Mouse (Mus musculus) forebrain, postnatal 0 days (tissue): ENCODE results near the gene Ugt1a5. TPM values are rescaled to one million over a fixed set of nuclear protein-coding genes. Genes with fewer than 3 reads are reported as not detected.
A peak's percentile ranks its signal among the peaks of the same experiment; 100 is the strongest.
"Not testable (repeated sequence)": the region's sequence is repeated elsewhere in the genome, so short reads cannot be mapped to it uniquely, and the experiment has no call there.

Source experiments
- ATAC-seq: fragments of 200-750 bp; cut with Nextera tagmentation; 2 replicates; pipeline ENCODE4 v1.8.0; 2017; ENCODE audit warnings: mild to moderate bottlenecking, moderate library complexity
- DNase-seq: peaks from one replicate; pipeline ENCODE4 v3.0.0-alpha.2; 2015
- H3K27ac ChIP-seq: fragments of 300-500 bp; sonication (generic); 2 replicates; pipeline ENCODE4 v1.5.1; 2014; ENCODE audit warnings: low read depth, mild to moderate bottlenecking, antibody characterized with exemption, low read length, moderate library complexity, mixed read lengths
- H3K27me3 ChIP-seq: fragments of 300-500 bp; sonication (generic); 2 replicates; pipeline ENCODE4 v1.6.1; 2014; ENCODE audit warnings: mild to moderate bottlenecking, low read length, mixed read lengths; ENCODE audit not compliant: insufficient read depth
- H3K36me3 ChIP-seq: fragments of 300-500 bp; sonication (generic); 2 replicates; pipeline ENCODE4 v1.6.1; 2014; ENCODE audit warnings: mild to moderate bottlenecking, moderate library complexity; ENCODE audit not compliant: insufficient read depth
- H3K4me1 ChIP-seq: fragments of 300-500 bp; sonication (generic); 2 replicates; pipeline ENCODE4 v1.6.1; 2014; ENCODE audit warnings: antibody characterized with exemption; ENCODE audit not compliant: insufficient read depth
- H3K4me2 ChIP-seq: fragments of 300-500 bp; sonication (generic); 2 replicates; pipeline ENCODE4 v1.6.1; 2014; ENCODE audit warnings: low read depth, mild to moderate bottlenecking, moderate library complexity
- H3K4me3 ChIP-seq: fragments of 300-500 bp; sonication (generic); 2 replicates; pipeline ENCODE4 v1.5.1; 2014; ENCODE audit warnings: low read depth, low read length, mixed read lengths
- H3K9ac ChIP-seq: fragments of 300-500 bp; sonication (generic); 2 replicates; pipeline ENCODE4 v1.6.1; 2014; ENCODE audit warnings: mild to moderate bottlenecking
- H3K9me3 ChIP-seq: fragments of 300-500 bp; sonication (generic); 2 replicates; pipeline ENCODE4 v1.6.1; 2016; ENCODE audit warnings: low read length
- CTCF ChIP-seq: sonication (generic); IDR thresholded peaks from 2 replicates; pipeline ENCODE4 v1.5.1; 2016; ENCODE audit warnings: antibody characterized with exemption, control low read depth, low read depth
- WGBS: fragments of 180-500 bp; shearing (Covaris S2); extraction: QIAGEN DNeasy Blood & Tissue Kit; methylation state at CpG from one replicate; pipeline ENCODE4 v1.1.7; 2014; 5-methylcytosine and 5-hydroxymethylcytosine counted together
- polyA plus RNA-seq: library from polyadenylated mRNA; unstranded; fragments of >200 nt; fragmentation: Nextera tagmentation; extraction: Ambion mirVana; gene quantifications from 2 replicates; pipeline ENCODE4 v1.2.1, GENCODE M21; 2015
- total RNA-seq: library from RNA; depleted of rRNA; stranded (reverse); fragments of >200 nt; gene quantifications from 2 replicates; pipeline ENCODE4 v1.2.3, GENCODE M21; 2014

Gene Ugt1a5
- total and polyA plus RNA-seq, 2 experiments from 2014 or later, result not detected

DNA sequence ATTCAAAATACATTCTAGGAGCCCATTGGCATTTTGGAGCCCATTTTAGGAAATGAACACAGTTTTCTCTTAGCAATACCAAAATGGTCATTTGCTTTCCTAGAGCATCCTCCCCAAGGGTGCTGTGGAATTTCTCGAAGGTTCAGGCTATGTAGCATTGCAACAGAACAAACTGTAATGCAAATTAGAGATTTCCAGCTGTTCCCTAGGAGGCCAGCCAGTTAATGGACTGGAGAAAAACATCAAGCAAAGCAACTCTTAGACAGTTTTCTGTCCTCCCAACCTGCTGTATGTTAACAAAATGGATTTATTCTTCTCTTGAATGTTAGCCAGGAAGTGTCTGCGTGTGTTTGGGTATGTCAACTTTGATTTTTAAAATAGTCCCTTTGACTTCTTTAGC lies 29.2 kb upstream of the Ugt1a5 start:
- no peaks in the 10 kb centered on the region for H3K27me3 ChIP-seq
- no peaks in the 10 kb centered on the region for H3K36me3 ChIP-seq
- no peak overlapping the region for H3K4me2 ChIP-seq
- no peaks in the 10 kb centered on the region for H3K9me3 ChIP-seq
- WGBS, result 60% methylated on average over 2 of the region's 2 CpGs
- DNase-seq (no peak), ATAC-seq (no peak)
- no peaks in the 10 kb centered on the region for H3K4me1 ChIP-seq
- no peak overlapping the region for H3K27ac ChIP-seq
- no peak for TF ChIP-seq CTCF
- no peak overlapping the region for H3K4me3 ChIP-seq
- H3K9ac ChIP-seq, result no peak overlapping the region

DNA sequence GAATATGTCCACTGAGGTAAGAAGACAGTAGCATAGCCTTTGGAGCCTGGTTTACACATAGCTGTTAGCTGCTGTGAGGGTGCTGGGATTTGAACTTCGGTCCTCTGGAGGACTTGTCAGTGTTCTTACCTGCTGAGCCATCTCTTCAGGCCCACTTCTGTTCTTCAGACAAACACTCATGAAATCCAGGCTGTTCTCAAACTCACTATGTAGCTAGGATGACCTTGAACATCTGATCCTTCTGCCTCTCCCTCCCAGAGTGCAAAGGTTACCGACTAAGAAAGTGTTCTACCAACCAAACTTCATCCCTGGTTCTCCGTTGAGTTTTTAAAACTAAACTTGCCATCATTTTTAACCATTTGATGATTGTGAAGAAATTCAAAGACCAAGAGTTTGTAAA lies 28.5 kb upstream of the Ugt1a5 start:
- no peak for TF ChIP-seq CTCF
- H3K27me3 ChIP-seq, result no peaks in the 10 kb centered on the region
- ATAC-seq (no peak), DNase-seq (no peak)
- H3K36me3 ChIP-seq, result no peaks in the 10 kb centered on the region
- no peaks in the 10 kb centered on the region for H3K4me1 ChIP-seq
- no peaks in the 10 kb centered on the region for H3K9me3 ChIP-seq
- no peak overlapping the region for H3K9ac ChIP-seq
- no peak overlapping the region for H3K4me3 ChIP-seq
- no peak overlapping the region for H3K27ac ChIP-seq
- no peak overlapping the region for H3K4me2 ChIP-seq
- 94% methylated on average over 3 of the region's 3 CpGs for WGBS

DNA sequence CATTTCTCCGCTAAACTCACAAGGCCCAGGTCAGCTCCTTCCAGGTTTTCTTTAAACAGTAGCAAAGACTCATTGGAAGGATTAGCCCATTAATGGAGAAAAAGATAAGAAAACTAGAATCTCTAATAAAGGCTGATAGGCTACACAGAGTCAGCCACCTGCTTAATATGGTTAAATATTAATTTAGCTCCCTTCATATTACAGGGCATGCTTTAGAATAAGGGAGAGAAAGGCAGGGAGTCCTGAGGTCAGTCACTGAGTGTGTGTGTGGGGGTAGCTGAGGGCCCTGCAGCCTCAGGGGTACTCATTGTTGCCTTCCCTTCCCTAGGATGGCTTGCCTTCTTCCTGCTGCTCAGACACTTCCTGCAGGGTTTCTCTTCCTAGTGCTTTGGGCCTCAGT lies 27.7 kb upstream of the Ugt1a5 start:
- Histone ChIP-seq H3K27me3 (no peaks in the 10 kb centered on the region), H3K4me1 (no peaks in the 10 kb centered on the region), H3K4me2 (no peak overlapping the region), H3K9ac (no peak overlapping the region), H3K9me3 (no peaks in the 10 kb centered on the region), H3K27ac (no peak overlapping the region), H3K4me3 (no peak overlapping the region), H3K36me3 (no peaks in the 10 kb centered on the region)
- WGBS, result 93% methylated on average over 1 of the region's 1 CpGs
- no peak for DNase-seq
- no peak for ATAC-seq
- TF ChIP-seq CTCF, result no peak

DNA sequence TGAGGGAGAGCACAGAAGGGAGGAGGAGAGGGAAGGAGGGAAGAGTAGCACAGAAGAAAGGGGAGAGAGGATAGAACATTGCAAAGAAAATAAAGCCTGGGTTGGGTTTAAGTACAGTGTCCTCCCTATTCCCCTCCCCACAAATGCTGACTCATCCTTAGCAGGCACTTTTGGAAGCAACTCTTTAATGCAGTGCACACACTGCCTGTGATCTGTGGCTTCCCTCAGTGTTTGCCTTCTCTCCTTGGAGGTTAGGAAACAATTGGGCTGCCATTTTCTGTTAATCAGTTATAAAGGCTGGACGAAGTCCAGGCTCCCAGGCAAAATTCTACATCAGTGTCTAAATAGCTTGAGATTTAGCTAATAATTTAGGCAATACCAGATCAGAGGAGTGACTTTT lies 25.3 kb upstream of the Ugt1a5 start:
- WGBS, result 40% methylated on average over 1 of the region's 1 CpGs
- not testable (repeated sequence) for H3K4me3 ChIP-seq, H3K9ac ChIP-seq, H3K9me3 ChIP-seq, H3K4me2 ChIP-seq, ATAC-seq, H3K36me3 ChIP-seq, H3K4me1 ChIP-seq, H3K27me3 ChIP-seq, DNase-seq, H3K27ac ChIP-seq

DNA sequence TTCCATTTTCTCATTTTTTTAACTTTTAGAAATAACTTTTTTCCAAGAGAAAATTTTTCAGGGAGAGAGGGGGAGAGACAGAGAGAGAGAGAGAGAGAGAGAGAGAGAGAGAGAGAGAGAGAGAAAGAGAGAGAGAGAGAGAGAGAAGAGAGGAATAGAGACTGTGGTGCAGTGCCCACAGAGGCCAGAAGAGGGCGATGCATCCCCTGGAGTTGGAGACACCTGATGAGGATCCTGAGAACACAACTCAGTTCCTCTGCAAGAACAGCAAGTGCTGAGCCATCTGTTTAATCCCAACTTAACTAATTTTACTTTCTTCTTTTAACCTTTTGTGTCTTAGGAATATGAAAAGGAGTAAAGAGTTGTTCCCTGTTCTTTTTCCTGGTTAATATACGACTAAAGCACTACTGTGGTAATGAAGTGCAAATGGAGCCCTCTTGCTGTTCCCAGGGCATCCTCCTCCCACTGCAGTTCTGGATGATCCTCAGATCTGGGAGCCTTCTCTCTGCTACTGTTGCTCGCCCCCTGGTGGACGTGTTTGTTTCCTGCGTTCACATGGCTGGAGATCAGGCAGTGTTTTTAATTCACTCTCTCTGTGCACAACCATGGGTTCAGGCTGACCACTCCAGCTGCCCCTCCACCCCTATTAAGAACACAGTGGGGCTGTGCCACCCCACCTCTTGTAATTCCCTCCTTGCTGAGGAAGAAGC lies 21.7 kb upstream of the Ugt1a5 start:
- not testable (repeated sequence) for H3K27me3 ChIP-seq, H3K27ac ChIP-seq, H3K4me3 ChIP-seq, H3K4me2 ChIP-seq, H3K9me3 ChIP-seq, H3K9ac ChIP-seq, H3K36me3 ChIP-seq, H3K4me1 ChIP-seq
- DNase-seq (peak; percentile 24), ATAC-seq (peak; percentile 61)
- peak; percentile 44; the same call in 1 of the 2 replicates for TF ChIP-seq CTCF
- 2% methylated on average over 5 of the region's 5 CpGs for WGBS

DNA sequence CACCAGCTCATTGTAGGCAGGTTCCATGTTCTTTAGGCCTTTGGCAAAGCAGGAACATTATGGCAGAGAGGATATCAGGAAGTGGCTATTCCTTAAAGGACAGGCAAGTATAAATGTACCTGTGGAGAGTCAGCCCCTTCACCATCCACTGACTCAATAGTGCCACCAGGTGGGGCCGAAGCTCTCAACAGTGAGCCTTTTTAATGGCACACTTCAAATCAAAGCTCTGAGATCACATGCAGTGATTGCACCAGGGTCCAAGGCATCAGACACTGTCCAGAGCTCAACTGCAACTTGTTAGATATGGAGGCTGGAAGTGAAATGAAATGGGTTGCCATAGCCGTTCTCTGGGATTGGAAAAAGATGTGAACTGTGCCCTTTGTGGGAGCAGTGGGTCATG lies 20.5 kb upstream of the Ugt1a5 start:
- not testable (repeated sequence) for ATAC-seq, H3K27ac ChIP-seq, H3K4me1 ChIP-seq, H3K36me3 ChIP-seq, H3K4me2 ChIP-seq, H3K9ac ChIP-seq, H3K4me3 ChIP-seq, DNase-seq, H3K9me3 ChIP-seq, H3K27me3 ChIP-seq
- peak; percentile 32 for TF ChIP-seq CTCF
- WGBS, result 71% methylated on average over 2 of the region's 2 CpGs

DNA sequence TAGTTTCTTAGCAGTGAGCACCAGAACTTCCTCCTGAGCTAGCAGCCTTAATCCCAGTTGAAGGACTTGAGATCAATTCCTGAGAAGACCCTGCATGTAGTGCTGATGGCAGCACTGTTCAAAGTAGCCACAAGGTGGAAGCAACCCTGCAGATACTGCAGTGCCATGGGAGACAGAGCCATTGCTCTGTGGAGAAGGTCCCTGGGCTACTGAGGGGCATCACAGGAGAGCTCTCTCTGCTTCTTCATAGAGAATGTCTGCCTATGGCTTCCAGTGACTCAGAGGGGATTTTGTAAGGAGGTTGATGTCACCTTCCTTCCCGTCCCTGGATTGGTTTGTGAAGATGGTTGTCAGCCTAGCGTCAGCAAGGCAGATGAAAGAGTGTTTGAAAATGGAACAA lies 15.7 kb upstream of the Ugt1a5 start:
- not testable (repeated sequence) for H3K27ac ChIP-seq, H3K9ac ChIP-seq, H3K4me3 ChIP-seq, H3K9me3 ChIP-seq, H3K27me3 ChIP-seq, H3K36me3 ChIP-seq, DNase-seq, H3K4me1 ChIP-seq, H3K4me2 ChIP-seq
- peak; percentile 56 for TF ChIP-seq CTCF
- WGBS, result 75% methylated on average over 2 of the region's 2 CpGs
- ATAC-seq, result peak; percentile 61; the same call in 1 of the 2 replicates
